Mouse (Mus musculus) C2C12 (cell line): ENCODE measurements around the gene Ccr4.

ENCODE experiments used
- CTCF ChIP-seq: IDR thresholded peaks from one replicate; pipeline ENCODE4 v1.5.1; 2011; ENCODE audit not compliant: control insufficient read depth, insufficient read depth, insufficient read length
- MAX ChIP-seq: IDR thresholded peaks from one replicate; pipeline ENCODE4 v1.6.1; 2011; ENCODE audit warnings: mild to moderate bottlenecking, control low read depth

DNA sequence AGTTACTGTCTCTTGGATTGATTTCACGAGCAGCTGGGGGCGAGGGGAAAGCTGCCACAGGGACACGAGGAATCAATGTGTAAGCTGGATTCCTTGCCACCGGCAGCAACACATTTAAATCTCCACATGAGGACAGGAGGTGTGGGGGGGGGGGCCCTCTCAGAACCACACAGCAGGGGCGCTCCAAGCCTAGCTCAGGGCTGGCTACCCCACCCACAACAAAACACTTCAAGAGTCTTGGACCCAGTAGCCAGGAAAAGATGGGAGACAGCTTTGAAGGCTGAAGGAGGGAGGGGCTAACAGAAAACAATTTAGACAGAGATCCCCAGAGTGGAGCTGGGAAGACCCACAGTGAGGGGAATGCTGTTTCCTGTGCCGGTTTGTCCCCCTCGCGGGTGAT is 21.2 kb upstream of the Ccr4 start:
- TF ChIP-seq CTCF, result no peak
- TF ChIP-seq MAX, result no peak
